Mouse (Mus musculus): ENCODE data around the gene Kiz.

GRCm38 (mm10) chr2:146873881-146874441, 18.3 kb downstream of the Kiz start:
- no peak for TF ChIP-seq POLR2A (IDR thresholded peaks at IDR 0.05; ENCODE audit: extremely low read depth, insufficient read depth, low read length)
- TF ChIP-seq CTCF (IDR thresholded peaks at IDR 0.05; ENCODE audit: low read depth, low read length): no peak

Measured in liver, adult 2 months (tissue).